Mouse (Mus musculus): ENCODE results near the gene Axin2. TPM values are rescaled to one million over a fixed set of nuclear protein-coding genes. Genes with fewer than 3 reads are reported as not detected.

Gene Axin2
- polyA plus RNA-seq, 1 experiment from 2014 or later, result 11.7 TPM

GRCm38 (mm10) chr11:108935128-108935868, 15.1 kb downstream of the Axin2 start:
- H3K9ac ChIP-seq, result peak overlapping the region; percentile 2; the same call in 1 of the 2 replicates
- DNase-seq (ENCODE audit: low spot score) (peak; percentile 40), ATAC-seq (ENCODE audit: low FRiP score) (peak; percentile 84)
- H3K36me3 ChIP-seq (replicated peaks; ENCODE audit: control insufficient read depth, insufficient read depth), result peaks cover 56% of the 10 kb centered on the region
- no peak overlapping the region for H3K4me3 ChIP-seq (replicated peaks; ENCODE audit: low read length)
- H3K9me3 ChIP-seq (ENCODE audit: control insufficient read depth, low read length), result no peaks in the 10 kb centered on the region
- peak overlapping the region; percentile 65 for H3K27ac ChIP-seq
- peaks cover 51% of the 10 kb centered on the region for H3K4me1 ChIP-seq (replicated peaks; ENCODE audit: control insufficient read depth, insufficient read depth, low read length)
- 16% methylated on average over 18 of the region's 18 CpGs for WGBS
- no peak overlapping the region for H3K4me2 ChIP-seq (replicated peaks)
- no peaks in the 10 kb centered on the region for H3K27me3 ChIP-seq (ENCODE audit: control insufficient read depth, insufficient read depth, low read length)

DNA sequence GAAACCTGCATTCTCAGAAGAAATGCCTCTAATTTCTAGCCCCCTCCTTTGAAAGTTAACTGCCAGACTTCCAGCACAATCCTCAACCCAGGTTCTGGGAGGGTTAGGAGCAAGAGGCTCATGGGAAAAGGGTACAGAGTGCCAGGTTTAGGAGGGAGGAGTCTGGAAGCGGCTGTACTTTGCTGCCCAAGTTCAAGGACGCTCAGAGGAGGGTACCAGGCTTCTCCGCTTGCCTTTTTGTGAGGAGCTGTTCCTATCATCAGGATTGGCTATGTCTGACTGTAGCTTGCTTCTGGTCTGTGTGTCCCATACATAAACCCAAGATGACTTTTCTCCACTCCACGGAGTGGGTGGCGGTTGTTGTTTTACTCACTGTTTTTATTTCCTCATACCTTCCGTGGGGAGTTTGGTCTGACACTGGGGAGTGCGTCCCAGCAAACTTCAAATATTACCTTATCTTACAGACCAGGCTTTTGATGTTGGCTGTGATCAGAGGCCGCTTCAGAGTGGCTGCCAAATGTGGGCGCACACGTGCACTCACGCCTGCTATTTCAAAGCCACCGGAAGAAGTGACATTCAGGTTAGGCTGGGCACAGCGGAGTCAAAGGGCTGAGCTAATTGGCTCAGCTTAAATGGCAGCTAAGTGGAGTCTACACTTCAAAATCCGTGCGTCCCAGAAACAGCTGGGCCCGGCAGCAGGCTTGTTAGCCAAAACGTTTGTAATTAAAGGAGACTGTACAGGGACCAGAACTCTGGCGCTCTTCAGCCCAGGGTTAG, 16.1 kb downstream of the Axin2 start:
- H3K27me3 ChIP-seq (ENCODE audit: control insufficient read depth, insufficient read depth, low read length), result no peaks in the 10 kb centered on the region
- ATAC-seq (ENCODE audit: low FRiP score), result no peak
- H3K27ac ChIP-seq, result peak overlapping the region; percentile 65; the same call in 1 of the 2 replicates
- peaks cover 53% of the 10 kb centered on the region for H3K36me3 ChIP-seq (replicated peaks; ENCODE audit: control insufficient read depth, insufficient read depth)
- 0 out of 2 replicates have a peak overlapping the region, but pooled peaks have one; percentile 16 for H3K9ac ChIP-seq
- no peak overlapping the region for H3K4me2 ChIP-seq (replicated peaks)
- 49% methylated on average over 18 of the region's 18 CpGs for WGBS
- H3K9me3 ChIP-seq (ENCODE audit: control insufficient read depth, low read length), result no peaks in the 10 kb centered on the region
- H3K4me3 ChIP-seq (replicated peaks; ENCODE audit: low read length), result no peak overlapping the region
- no peak for DNase-seq (ENCODE audit: low spot score)
- H3K4me1 ChIP-seq (replicated peaks; ENCODE audit: control insufficient read depth, insufficient read depth, low read length), result peaks cover 51% of the 10 kb centered on the region

DNA sequence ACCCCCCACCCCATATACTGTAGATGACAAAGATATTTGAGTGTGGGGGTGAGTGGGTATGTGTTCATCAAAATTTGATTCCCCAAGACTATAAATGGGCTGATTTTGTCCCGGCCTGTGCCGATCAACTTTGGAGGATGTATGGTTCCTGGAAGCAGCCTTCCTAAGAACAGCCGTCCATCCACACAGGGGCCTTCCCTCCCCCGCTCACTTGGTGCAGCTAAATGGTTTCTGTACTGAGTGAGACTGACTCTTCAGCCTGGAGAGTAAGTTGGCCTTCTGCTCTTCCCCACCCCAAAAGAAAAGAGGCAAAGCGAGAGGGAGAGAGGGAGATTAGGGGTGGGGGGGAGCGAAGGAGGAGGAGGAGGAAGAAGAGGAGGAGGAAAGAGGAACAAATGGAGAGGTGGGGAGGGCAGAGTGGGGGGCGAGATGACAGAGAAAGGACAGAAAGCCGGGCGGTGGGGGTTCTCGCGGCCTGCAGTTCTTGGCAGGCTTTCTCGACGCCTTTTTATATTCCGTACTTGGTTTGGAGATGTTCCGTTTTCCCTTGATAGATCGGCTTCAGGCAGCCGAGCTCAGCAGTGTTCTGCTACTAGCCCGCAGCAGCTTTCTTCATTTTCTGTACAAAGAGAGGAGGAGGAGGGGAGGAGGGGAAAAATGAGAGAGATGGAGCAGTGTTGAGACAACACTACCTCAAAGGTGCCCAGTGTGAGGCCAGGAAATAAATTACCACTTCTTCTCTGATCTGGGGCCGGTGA, 20.7 kb downstream of the Axin2 start:
- peaks cover 35% of the 10 kb centered on the region; the same call in 1 of the 2 replicates for H3K4me1 ChIP-seq (replicated peaks; ENCODE audit: control insufficient read depth, insufficient read depth, low read length)
- H3K27me3 ChIP-seq (ENCODE audit: control insufficient read depth, insufficient read depth, low read length), result no peaks in the 10 kb centered on the region
- no peak overlapping the region for H3K4me3 ChIP-seq (replicated peaks; ENCODE audit: low read length)
- WGBS, result 22% methylated on average over 19 of the region's 19 CpGs
- H3K36me3 ChIP-seq (replicated peaks; ENCODE audit: control insufficient read depth, insufficient read depth), result peaks cover 58% of the 10 kb centered on the region
- ATAC-seq (ENCODE audit: low FRiP score) (peak; percentile 43; the same call in 1 of the 2 replicates), DNase-seq (ENCODE audit: low spot score) (peak; percentile 49)
- H3K9me3 ChIP-seq (ENCODE audit: control insufficient read depth, low read length), result no peaks in the 10 kb centered on the region
- peak overlapping the region; percentile 31 for H3K4me2 ChIP-seq (replicated peaks)
- H3K27ac ChIP-seq, result peak overlapping the region; percentile 86
- 0 out of 2 replicates have a peak overlapping the region, but pooled peaks have one; percentile 39 for H3K9ac ChIP-seq

DNA sequence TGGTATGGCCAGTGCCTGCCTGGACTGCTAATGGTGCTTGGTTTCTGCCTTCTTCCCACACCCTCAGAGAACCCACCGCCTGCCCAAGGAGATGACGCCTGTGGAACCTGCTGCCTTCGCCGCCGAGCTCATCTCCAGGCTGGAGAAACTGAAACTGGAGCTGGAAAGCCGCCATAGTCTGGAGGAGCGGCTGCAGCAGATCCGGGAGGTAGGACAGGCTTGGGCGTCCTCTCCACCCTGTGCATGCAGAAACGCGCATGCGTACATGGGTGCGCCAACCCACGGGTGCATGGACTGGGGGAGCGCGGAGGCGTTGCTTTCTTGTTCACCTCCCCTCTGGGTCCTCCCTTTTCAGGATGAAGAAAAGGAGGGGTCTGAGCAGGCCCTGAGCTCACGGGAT, 21.7 kb downstream of the Axin2 start:
- Histone ChIP-seq H3K4me1 (replicated peaks; ENCODE audit: control insufficient read depth, insufficient read depth, low read length) (peaks cover 28% of the 10 kb centered on the region; the same call in 1 of the 2 replicates), H3K9me3 (ENCODE audit: control insufficient read depth, low read length) (no peaks in the 10 kb centered on the region), H3K36me3 (replicated peaks; ENCODE audit: control insufficient read depth, insufficient read depth) (peaks cover 68% of the 10 kb centered on the region), H3K27ac (peak overlapping the region; percentile 86), H3K4me3 (replicated peaks; ENCODE audit: low read length) (no peak overlapping the region), H3K9ac (no peak overlapping the region), H3K27me3 (ENCODE audit: control insufficient read depth, insufficient read depth, low read length) (no peaks in the 10 kb centered on the region), H3K4me2 (replicated peaks) (no peak overlapping the region)
- no peak for DNase-seq (ENCODE audit: low spot score)
- peak; percentile 28; the same call in 1 of the 2 replicates for ATAC-seq (ENCODE audit: low FRiP score)
- 92% methylated on average over 18 of the region's 18 CpGs for WGBS

GRCm38 (mm10) chr11:108943741-108944140, 23.6 kb downstream of the Axin2 start:
- H3K4me2 ChIP-seq (replicated peaks), result no peak overlapping the region
- no peak overlapping the region for H3K4me3 ChIP-seq (replicated peaks; ENCODE audit: low read length)
- H3K27ac ChIP-seq, result no peak overlapping the region
- no peaks in the 10 kb centered on the region for H3K27me3 ChIP-seq (ENCODE audit: control insufficient read depth, insufficient read depth, low read length)
- peaks cover 79% of the 10 kb centered on the region for H3K36me3 ChIP-seq (replicated peaks; ENCODE audit: control insufficient read depth, insufficient read depth)
- H3K4me1 ChIP-seq (replicated peaks; ENCODE audit: control insufficient read depth, insufficient read depth, low read length), result peaks cover 38% of the 10 kb centered on the region; the same call in 1 of the 2 replicates
- 82% methylated on average over 11 of the region's 11 CpGs for WGBS
- H3K9me3 ChIP-seq (ENCODE audit: control insufficient read depth, low read length), result no peaks in the 10 kb centered on the region
- H3K9ac ChIP-seq, result no peak overlapping the region
- DNase-seq (ENCODE audit: low spot score) (no peak), ATAC-seq (ENCODE audit: low FRiP score) (no peak)

- DNase-seq (ENCODE audit: low spot score) (no peak), ATAC-seq (ENCODE audit: low FRiP score) (no peak)
- H3K4me3 ChIP-seq (replicated peaks; ENCODE audit: low read length), result no peak overlapping the region
- H3K9ac ChIP-seq, result no peak overlapping the region
- H3K4me2 ChIP-seq (replicated peaks), result no peak overlapping the region
- peaks cover 86% of the 10 kb centered on the region for H3K36me3 ChIP-seq (replicated peaks; ENCODE audit: control insufficient read depth, insufficient read depth)
- WGBS, result 86% methylated on average over 9 of the region's 9 CpGs
- H3K27me3 ChIP-seq (ENCODE audit: control insufficient read depth, insufficient read depth, low read length), result no peaks in the 10 kb centered on the region
- H3K27ac ChIP-seq, result no peak overlapping the region
- no peaks in the 10 kb centered on the region for H3K9me3 ChIP-seq (ENCODE audit: control insufficient read depth, low read length)
- H3K4me1 ChIP-seq (replicated peaks; ENCODE audit: control insufficient read depth, insufficient read depth, low read length), result peaks cover 28% of the 10 kb centered on the region; the same call in 1 of the 2 replicates
These were observed 25.5 kb downstream of the Axin2 start for GRCm38 (mm10) chr11:108945666-108946065.

DNA sequence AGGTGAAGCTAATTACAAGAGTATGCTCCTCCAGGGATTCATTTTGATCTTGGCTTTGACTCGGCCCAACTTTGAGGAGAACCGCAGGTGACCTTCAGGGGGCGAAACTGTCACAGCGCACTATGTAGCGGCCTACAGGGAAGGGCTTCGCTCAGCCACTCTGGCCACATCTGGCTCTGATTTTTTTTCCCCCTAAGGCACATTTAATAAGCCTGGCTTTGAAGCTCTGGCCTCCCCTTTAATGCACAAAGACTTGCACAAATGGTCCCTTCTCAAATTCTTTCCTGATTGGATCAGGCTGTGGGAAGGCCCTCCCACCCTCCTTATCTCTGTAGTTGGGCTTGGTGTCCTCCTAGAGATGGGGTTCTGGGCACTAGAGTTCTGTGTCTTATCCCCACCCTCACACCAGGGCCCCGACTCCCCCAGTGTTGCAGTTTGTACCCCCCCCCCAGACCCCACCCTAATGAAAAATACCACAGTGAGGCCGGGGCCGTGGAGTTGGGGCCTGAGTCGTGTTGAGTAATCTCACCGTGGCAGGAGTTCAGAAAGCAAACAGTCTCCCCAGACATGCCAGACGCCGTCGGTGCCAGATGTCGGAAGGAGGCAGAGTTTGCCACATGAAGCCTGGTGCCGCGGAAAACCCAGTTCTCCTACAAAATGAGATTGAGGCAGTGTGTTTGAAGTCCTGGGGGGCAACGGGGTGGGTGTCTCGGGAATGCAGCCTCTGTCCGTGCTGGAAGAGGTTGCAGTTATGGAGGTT, 27.5 kb downstream of the Axin2 start:
- no peak overlapping the region for H3K9ac ChIP-seq
- ATAC-seq (ENCODE audit: low FRiP score) (no peak), DNase-seq (ENCODE audit: low spot score) (no peak)
- no peaks in the 10 kb centered on the region for H3K27me3 ChIP-seq (ENCODE audit: control insufficient read depth, insufficient read depth, low read length)
- peaks cover 76% of the 10 kb centered on the region for H3K36me3 ChIP-seq (replicated peaks; ENCODE audit: control insufficient read depth, insufficient read depth)
- no peak overlapping the region for H3K4me2 ChIP-seq (replicated peaks)
- no peaks in the 10 kb centered on the region for H3K9me3 ChIP-seq (ENCODE audit: control insufficient read depth, low read length)
- peaks cover 15% of the 10 kb centered on the region; the same call in 1 of the 2 replicates for H3K4me1 ChIP-seq (replicated peaks; ENCODE audit: control insufficient read depth, insufficient read depth, low read length)
- H3K27ac ChIP-seq, result peak overlapping the region; percentile 11; the same call in 1 of the 2 replicates
- H3K4me3 ChIP-seq (replicated peaks; ENCODE audit: low read length), result no peak overlapping the region
- 66% methylated on average over 20 of the region's 20 CpGs for WGBS

GRCm38 (mm10) chr11:108948501-108948900, 28.4 kb downstream of the Axin2 start:
- Histone ChIP-seq H3K9me3 (ENCODE audit: control insufficient read depth, low read length) (no peaks in the 10 kb centered on the region), H3K4me2 (replicated peaks) (no peak overlapping the region), H3K36me3 (replicated peaks; ENCODE audit: control insufficient read depth, insufficient read depth) (peaks cover 70% of the 10 kb centered on the region), H3K27me3 (ENCODE audit: control insufficient read depth, insufficient read depth, low read length) (no peaks in the 10 kb centered on the region), H3K4me3 (replicated peaks; ENCODE audit: low read length) (no peak overlapping the region), H3K4me1 (replicated peaks; ENCODE audit: control insufficient read depth, insufficient read depth, low read length) (peaks cover 15% of the 10 kb centered on the region; the same call in 1 of the 2 replicates), H3K9ac (no peak overlapping the region), H3K27ac (peak overlapping the region; percentile 64)
- WGBS, result 73% methylated on average over 7 of the region's 7 CpGs
- DNase-seq (ENCODE audit: low spot score) (no peak), ATAC-seq (ENCODE audit: low FRiP score) (no peak)
